Mouse (Mus musculus): ENCODE measurements around the gene Ccdc194. TPM values are rescaled to one million over a fixed set of nuclear protein-coding genes. Genes with fewer than 3 reads are reported as not detected.
"Not testable (repeated sequence)": the region's sequence is repeated elsewhere in the genome, so short reads cannot be mapped to it uniquely, and the experiment has no call there.

The Ccdc194 gene
- total RNA-seq, 2 experiments from 2014 or later, result not detected

DNA sequence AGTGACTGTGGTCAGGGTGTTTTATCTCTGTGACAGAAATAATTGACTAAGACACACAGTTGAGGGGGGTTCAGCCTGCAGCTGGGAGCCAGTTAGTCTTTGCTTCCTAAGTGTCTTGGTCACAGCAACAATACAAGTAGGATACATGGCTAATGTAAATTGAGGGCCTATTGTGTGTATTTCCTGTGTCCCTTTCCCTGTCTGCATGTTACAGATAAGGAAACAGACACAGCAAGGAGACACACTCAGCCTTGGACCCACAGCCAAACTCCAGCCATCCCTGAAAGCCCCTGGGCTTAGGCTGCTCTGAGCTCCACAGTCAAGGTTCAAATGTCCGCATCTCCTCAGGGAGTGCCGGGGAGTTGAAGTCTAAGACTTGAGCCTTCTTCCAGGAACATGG, 29.1 kb upstream of the Ccdc194 start:
- DNase-seq (ENCODE audit: low spot score in 2 of 2), result no peak

DNA sequence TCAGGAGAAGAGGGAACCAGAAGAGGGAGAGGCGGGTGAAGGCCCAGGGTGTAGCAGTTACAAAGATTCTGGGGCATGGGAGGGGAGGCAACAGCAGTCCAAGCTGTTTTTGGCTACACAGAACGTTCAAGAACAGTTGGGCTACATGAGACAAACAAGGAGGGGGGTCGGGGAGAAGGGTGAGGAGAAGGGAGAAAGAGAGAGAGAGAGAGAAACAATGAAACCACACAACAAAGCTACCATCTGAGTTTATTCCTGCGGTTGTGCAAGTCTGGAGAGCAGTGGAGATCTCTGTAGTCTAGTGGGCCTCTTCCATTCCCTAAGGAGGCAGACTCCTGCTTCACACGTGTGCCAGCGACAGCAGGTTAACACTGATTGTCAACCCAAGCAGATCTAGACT, 28.5 kb upstream of the Ccdc194 start:
- no peak for DNase-seq (ENCODE audit: low spot score in 2 of 2)

DNA sequence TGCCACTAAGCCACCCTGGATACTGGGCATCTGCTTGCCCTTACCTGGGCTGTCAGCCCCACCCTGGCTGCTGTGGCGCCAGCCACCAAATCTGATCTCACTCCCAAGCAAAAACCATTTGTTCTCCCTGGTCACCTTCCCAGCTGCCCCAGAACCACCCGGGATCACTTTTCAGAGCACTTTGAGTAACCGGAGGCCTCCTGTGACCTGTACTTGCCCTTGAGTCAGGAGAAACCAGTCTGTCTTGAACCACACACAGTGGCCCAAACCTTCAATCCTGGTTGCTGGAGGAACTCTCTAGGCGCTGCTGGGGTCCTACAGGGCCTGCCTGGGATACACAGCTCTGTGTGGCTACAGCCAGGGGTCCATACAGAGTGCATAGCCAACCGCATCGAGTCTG, 27.3 kb upstream of the Ccdc194 start:
- no peak for DNase-seq (ENCODE audit: low spot score in 2 of 2)

GRCm38 (mm10) chr8:71550754-71551153, 25.2 kb upstream of the Ccdc194 start:
- DNase-seq (ENCODE audit: low spot score in 2 of 2), result no peak

DNA sequence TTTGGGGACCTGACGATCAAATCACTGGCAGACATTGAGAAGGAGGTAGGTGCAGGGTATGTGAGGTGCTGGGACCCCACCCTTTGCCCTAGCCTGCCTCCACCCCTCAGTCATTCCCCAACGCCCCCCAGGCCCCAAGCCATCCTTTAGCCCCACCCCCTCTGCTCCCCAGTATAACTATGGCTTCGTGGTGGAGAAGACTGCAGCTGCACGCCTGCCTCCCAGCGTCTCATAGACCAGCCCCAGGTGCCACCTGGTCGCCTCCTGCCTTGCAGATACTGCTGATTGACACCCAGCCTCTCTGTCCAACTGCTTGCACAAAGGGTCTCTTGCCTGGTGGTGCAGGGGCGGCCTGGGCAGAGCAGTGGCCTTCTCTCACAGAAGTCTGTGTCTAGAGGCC, 22.1 kb upstream of the Ccdc194 start:
- DNase-seq (ENCODE audit: low spot score in 2 of 2), result no peak

GRCm38 (mm10) chr8:71545053-71545452, 19.5 kb upstream of the Ccdc194 start:
- no peak for DNase-seq (ENCODE audit: low spot score in 2 of 2)

- DNase-seq (ENCODE audit: low spot score in 2 of 2), result no peak
Observed at GRCm38 (mm10) chr8:71543755-71544154, 18.2 kb upstream of the Ccdc194 start.

DNA sequence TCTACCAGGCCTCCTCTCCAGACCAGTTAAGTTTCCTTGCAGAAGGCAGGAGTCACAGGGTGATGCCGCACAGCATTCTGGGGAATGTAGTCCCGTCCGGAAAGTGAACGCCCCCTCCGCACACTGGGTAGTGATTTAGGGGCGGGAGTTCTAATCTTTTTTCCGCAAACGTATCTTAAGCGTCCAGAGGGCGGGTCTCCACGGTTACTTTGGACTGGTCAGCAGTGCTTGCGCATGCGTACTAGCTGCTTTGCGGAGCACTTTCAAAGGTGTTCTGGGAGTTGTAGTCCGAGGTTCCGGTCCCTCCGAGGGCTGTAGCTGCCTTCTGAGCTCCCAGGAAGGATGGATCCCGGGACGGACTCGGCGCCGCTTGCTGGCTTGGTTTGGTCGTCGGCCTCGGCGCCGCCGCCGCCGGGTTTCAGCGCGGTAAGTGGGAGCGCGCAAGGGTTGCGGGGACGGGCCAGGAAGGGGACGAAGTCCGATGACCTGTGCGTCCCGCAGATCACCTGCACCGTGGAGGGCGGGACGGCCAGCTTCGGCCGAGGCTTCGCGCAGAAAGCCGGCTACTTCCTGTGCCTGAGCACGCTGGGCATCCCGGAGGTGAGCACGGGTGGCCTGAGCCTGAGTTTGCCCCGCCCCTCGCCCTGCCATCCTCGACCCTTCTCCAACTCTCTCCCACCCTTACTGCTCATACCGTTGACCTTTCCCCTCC, 17.3 kb upstream of the Ccdc194 start, which contains the start of gene Mvb12a:
Gene Mvb12a (plus strand): TSS at position 291 of the 712 bp plus-strand sequence.
- DNase-seq (ENCODE audit: low spot score in 2 of 2), result peak; percentile 93 to 94

DNA sequence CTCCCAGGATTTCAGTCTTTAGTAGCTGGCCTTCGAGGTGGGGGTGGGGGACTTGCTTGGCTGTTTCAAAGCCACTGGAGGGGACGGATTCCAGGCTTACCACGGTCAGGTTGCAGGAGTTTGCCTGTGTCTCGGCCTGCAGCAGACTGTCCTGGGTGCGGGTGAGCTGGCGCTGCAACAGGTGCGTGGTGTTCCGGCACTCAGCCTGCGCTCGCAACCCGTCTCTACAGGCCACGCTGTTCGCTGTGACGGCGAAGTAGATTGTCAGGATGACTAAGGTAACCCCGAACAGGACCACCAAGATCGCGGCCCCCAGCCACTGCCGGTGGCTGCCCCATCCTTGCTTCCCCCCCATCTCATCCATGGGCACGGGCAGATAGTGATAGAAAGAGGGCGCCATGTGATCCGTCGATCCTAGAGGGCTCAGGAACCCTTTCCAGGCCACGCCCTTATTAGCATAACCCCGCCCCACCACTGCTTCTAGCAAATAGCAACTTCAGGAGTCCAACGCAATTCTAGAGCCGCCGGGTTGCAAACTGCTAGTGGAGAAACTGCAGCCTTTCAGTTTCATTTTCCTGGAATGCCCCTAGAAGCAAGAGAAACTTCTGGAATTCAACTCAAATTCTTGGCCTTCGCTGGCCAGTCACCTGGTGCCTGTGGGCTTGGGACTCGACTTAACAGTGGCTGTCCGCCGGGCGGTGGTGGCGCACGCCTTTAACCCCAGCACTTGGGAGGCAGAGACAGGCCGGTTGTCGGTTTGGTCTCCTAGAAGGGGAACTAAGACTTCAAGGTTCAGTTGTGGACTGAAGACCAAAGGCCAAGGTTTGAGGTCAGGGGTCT, 11.7 kb upstream of the Ccdc194 start, which contains the start of gene Bst2:
Gene Bst2 (minus strand): TSS at position 429 of the 840 bp plus-strand sequence.
- peak; percentile 41 to 49 for DNase-seq (ENCODE audit: low spot score in 2 of 2)

GRCm38 (mm10) chr8:71535663-71536062, 10.2 kb upstream of the Ccdc194 start:
- no peak for DNase-seq (ENCODE audit: low spot score in 2 of 2)

DNA sequence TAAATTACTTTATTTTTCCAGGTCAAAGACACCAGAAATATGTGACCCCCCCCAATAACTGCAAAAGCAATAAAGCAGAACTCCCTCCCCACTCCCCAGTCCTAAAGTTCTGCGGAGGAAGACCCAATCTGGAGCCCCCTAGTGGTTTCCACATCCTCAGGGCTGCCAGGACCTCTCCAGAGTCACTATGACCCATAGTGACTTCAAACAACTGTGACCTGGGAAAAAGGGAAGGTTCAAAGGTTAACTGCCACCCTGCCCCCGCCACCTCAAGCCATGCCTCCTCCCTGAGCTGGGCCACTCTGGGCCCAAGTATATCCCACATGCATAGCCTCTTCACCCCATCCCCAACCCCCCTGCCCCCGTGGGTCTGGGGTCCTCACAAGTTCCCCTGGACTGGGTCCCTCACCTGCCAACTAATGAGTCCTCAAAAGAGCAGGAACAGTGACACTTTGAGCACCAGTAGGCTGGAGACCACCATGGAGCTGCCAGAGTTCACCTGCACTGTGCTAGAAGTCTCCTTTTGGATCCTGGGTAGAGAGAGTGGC, 8.8 kb upstream of the Ccdc194 start:
- DNase-seq (ENCODE audit: low spot score in 2 of 2), result no peak

DNA sequence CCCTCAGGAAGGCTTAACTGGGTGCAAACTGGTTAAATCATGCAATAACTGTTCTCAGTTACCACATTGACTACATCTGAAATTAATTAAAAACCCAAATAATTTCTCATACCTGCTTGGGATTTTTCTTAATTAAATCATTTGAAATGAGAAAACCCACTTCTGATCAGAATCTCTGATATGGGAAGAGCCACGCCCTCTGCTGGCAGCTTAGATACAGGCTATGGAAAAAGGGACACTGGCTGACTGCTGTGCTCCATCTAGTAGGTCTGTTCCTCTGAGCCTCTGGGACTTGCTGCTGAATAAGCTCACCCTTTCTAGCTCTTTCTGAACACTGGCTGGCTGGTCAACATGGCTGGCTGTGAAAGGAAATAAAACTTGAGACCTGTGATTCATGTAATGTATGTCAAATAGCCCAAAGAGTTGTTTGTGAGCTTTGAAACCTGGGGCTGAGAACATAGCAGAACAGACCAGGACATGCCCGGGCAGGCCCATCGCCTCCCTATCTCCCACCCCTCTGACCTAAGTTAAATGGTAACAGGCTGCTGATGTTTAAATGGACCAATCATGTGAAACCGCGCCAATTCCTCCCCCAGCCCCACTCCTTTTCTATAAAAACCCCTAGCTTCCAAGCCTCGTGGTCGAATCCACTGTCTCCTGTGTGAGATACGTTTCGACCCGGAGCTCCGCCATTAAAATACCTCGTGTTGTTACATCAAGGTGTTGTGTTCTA, 5.4 kb upstream of the Ccdc194 start:
- DNase-seq (ENCODE audit: low spot score in 2 of 2), result not testable (repeated sequence)

- DNase-seq (ENCODE audit: low spot score in 2 of 2), result no peak
Observed at GRCm38 (mm10) chr8:71528362-71529073, 3.0 kb upstream of the Ccdc194 start.

DNA sequence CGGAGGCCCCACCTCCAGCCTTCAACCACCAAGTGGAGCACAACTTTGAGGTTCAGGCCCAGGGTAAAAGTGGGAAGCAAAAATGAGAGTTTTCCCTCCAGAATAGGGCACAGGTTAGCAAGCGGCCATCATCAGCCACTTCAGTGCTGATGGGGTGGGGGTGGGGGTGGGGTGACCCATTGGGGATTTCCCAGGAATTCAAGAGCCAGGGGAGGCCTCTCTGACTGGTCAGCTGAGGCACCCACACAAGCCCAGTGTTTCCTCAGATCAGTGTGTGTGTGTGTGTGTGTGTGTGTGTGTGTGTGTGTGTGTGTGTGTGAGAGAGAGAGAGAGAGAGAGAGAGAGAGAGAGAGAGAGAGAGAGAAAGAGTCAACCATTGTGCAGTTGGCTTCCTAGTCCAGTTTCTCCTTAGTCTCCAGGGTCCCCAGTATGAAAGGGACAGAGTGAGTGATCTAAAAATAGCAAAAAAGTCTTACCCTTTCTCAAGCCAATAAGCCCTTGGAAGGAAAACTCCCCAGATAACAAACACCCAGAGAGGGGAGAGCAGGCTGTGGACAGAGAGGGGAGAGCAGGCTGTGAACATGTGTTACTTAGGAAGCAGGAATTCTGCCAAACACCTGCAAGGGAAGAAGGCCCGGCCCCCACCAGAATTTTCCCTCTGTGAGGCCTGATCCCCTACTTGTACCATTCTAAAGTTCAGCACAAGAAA, 1.8 kb upstream of the Ccdc194 start:
- DNase-seq (ENCODE audit: low spot score in 2 of 2), result no peak

GRCm38 (mm10) chr8:71526272-71526671, 761 bp upstream of the Ccdc194 start:
- DNase-seq (ENCODE audit: low spot score in 2 of 2), result no peak

DNA sequence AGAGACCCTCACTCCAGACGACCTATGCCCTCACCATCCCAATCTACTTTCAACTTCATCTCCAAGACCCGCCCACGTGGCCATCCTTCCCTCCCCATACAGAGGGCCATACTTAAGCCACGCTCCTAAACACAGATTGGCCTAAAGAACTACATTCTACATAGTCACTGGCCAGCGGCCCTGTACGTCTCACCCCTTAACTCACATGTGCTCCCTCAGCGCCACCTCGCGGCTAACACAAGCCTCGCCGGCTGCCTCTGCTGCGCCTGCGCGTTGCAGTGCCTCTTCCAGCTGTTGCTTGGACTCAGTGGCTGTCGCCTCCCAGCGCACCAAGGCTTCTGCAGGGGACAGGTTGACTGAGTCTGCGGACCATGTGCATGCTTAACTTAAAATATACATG, 3.9 kb downstream of the Ccdc194 start:
- DNase-seq (ENCODE audit: low spot score in 2 of 2), result peak; percentile 95 to 96

DNA sequence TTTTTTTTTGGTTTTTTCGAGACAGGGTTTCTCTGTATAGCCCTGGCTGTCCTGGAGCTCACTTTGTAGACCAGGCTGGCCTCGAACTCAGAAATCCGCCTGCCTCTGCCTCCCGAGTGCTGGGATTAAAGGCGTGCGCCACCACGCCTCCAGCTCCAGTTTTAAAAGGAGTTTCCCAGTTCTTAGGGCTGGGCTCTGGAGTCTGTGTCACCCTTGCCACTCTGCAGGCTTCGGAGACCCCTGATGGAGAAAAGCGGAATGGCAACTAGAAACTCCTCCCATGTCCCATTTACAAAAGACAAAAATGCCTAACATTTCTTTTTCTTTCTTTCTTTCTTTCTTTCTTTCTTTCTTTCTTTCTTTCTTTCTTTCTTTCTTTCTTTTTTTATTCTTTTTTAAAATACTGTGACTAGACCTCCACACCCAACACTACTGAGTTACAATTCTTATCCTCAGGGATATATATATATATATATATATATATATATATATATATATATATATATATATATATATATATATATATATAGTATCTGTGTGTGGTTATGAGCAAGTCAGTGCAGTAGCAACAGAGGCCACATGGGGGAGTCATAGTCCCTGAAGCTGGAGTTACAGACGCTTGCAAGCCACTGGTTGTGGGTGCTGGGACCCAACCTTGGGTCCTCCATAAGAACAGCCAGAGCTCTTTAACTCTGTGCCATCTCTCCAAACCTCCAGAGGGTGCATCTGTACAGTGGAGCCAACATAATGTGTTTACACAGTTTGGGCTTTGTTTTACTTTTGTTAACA, 6.3 kb downstream of the Ccdc194 start:
- DNase-seq (ENCODE audit: low spot score in 2 of 2), result peak; percentile 61 to 62

DNA sequence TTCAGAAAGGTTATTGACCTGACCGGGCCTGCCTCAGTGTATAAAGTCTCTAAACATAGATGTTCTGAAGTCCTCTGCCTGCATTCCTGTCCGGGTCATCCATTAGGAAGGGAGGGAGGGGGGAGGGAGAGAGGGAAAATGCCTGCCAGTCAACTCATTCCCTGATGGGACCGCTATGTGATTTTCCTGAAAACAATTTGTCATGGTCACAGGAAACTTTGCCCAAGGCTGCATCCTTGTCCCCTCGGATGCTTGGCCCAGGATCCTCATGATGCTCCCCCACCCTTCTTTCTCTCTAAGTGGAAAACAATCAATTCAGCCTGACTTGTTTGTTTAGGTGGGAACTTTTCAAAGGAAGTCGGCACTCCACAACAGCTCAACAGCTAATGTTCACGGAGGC, 8.7 kb downstream of the Ccdc194 start:
- no peak for DNase-seq (ENCODE audit: low spot score in 2 of 2)

DNA sequence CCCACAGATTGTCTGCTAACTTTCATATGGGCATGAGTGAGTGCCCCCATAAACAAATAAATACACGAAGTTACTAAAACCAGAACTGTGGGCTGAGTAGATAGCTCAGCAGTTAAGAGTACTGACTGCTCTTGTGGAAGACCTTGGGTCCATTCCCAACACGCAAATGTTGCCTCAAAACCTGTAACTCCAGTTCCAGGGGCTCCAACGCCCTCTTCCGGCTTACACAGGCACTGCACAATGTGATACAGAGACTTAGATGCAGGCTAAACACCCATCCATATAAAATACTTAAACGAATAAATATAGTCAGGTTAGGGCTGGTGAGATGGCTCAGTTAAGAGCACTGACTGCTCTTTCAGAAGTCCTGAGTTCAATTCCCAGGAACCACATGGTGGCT, 10.5 kb downstream of the Ccdc194 start:
- no peak for DNase-seq (ENCODE audit: low spot score in 2 of 2)

Data from layer of hippocampus, postnatal 10 days (tissue).